Mouse (Mus musculus): Measurements from ENCODE around the gene Kdm2a. TPM values are rescaled to one million over a fixed set of nuclear protein-coding genes. Genes with fewer than 3 reads are reported as not detected.

Gene Kdm2a
- polyA plus RNA-seq, 1 experiment, result 20.3 TPM

- peaks cover 26% of the 10 kb centered on the region for H3K79me2 ChIP-seq (ENCODE audit: control insufficient read depth, insufficient read depth)
- no peaks in the 10 kb centered on the region for H3K27me3 ChIP-seq (ENCODE audit: control insufficient read depth, insufficient read depth, insufficient read length)
- no peak overlapping the region for H3K4me3 ChIP-seq
- no peak overlapping the region for H3ac ChIP-seq (ENCODE audit: control insufficient read depth, insufficient read length)
- H3K36me3 ChIP-seq (ENCODE audit: control insufficient read depth, insufficient read depth), result no peaks in the 10 kb centered on the region
- TF ChIP-seq TCF12 (IDR thresholded peaks at IDR 0.05; ENCODE audit: insufficient read depth, poor library complexity, severe bottlenecking) (no peak), POLR2A (IDR thresholded peaks at IDR 0.05; ENCODE audit: insufficient read length, low read depth) (no peak), MAX (IDR thresholded peaks at IDR 0.05; ENCODE audit: low read depth) (no peak), USF1 (IDR thresholded peaks at IDR 0.05; ENCODE audit: low read depth) (no peak), POLR2AphosphoS2 (IDR thresholded peaks at IDR 0.05; ENCODE audit: insufficient read length, low read depth) (no peak), SRF (IDR thresholded peaks at IDR 0.05; ENCODE audit: control insufficient read depth, insufficient read length, low read depth) (no peak), REST (IDR thresholded peaks at IDR 0.05; ENCODE audit: insufficient read depth, insufficient read length) (no peak), E2F4 (IDR thresholded peaks at IDR 0.05; ENCODE audit: insufficient read depth) (no peak), CEBPB (IDR thresholded peaks at IDR 0.05; ENCODE audit: insufficient read depth, poor library complexity, severe bottlenecking) (no peak), TCF3 (IDR thresholded peaks at IDR 0.05; ENCODE audit: insufficient read length, low read depth) (no peak), MYOG (IDR thresholded peaks at IDR 0.05; ENCODE audit: control insufficient read depth in 1 of 3, insufficient read depth in 1 of 3, insufficient read length in 2 of 3, low read depth in 2 of 3) (no peak)
- H3K4me2 ChIP-seq (ENCODE audit: low read depth), result no peak overlapping the region
Measured at GRCm38 (mm10) chr19:4398959-4399358, 874 bp upstream of the Kdm2a start.

GRCm38 (mm10) chr19:4398630-4398948 lies 504 bp upstream of the Kdm2a start:
- Histone ChIP-seq H3K4me3 (no peak overlapping the region), H3K27me3 (ENCODE audit: control insufficient read depth, insufficient read depth, insufficient read length) (no peaks in the 10 kb centered on the region), H3K4me2 (ENCODE audit: low read depth) (no peak overlapping the region), H3ac (ENCODE audit: control insufficient read depth, insufficient read length) (no peak overlapping the region), H3K79me2 (ENCODE audit: control insufficient read depth, insufficient read depth) (peaks cover 30% of the 10 kb centered on the region), H3K36me3 (ENCODE audit: control insufficient read depth, insufficient read depth) (no peaks in the 10 kb centered on the region)
- TF ChIP-seq E2F4 (IDR thresholded peaks at IDR 0.05; ENCODE audit: insufficient read depth) (no peak), MAX (IDR thresholded peaks at IDR 0.05; ENCODE audit: low read depth) (no peak), SRF (IDR thresholded peaks at IDR 0.05; ENCODE audit: control insufficient read depth, insufficient read length, low read depth) (no peak), TCF12 (IDR thresholded peaks at IDR 0.05; ENCODE audit: insufficient read depth, poor library complexity, severe bottlenecking) (no peak), POLR2AphosphoS2 (IDR thresholded peaks at IDR 0.05; ENCODE audit: insufficient read length, low read depth) (no peak), MYOG (IDR thresholded peaks at IDR 0.05; ENCODE audit: control insufficient read depth in 1 of 3, insufficient read depth in 1 of 3, insufficient read length in 2 of 3, low read depth in 2 of 3) (no peak), MYOD1 (IDR thresholded peaks at IDR 0.05; ENCODE audit: control insufficient read depth in 1 of 3, insufficient read length in 2 of 3, low read depth in 2 of 3) (no peak)

GRCm38 (mm10) chr19:4396998-4397797 lies 887 bp downstream of the Kdm2a start:
- TF ChIP-seq POLR2AphosphoS2 (IDR thresholded peaks at IDR 0.05; ENCODE audit: insufficient read length, low read depth) (peak; percentile 84), MYOG (IDR thresholded peaks at IDR 0.05; ENCODE audit: control insufficient read depth in 1 of 3, insufficient read depth in 1 of 3, insufficient read length in 2 of 3, low read depth in 2 of 3) (peak in 2 of 3 experiments; percentile 34 to 35), POLR2A (IDR thresholded peaks at IDR 0.05; ENCODE audit: insufficient read length, low read depth) (peak; percentile 68), MYOD1 (IDR thresholded peaks at IDR 0.05; ENCODE audit: control insufficient read depth in 1 of 3, insufficient read length in 2 of 3, low read depth in 2 of 3) (peak in 1 of 3 experiments; percentile 68), MAX (IDR thresholded peaks at IDR 0.05; ENCODE audit: low read depth) (no peak), E2F4 (IDR thresholded peaks at IDR 0.05; ENCODE audit: insufficient read depth) (peak; percentile 1)
- peak overlapping the region; percentile 83 for H3ac ChIP-seq (ENCODE audit: control insufficient read depth, insufficient read length)
- H3K36me3 ChIP-seq (ENCODE audit: control insufficient read depth, insufficient read depth), result peaks cover 6% of the 10 kb centered on the region
- peaks cover 44% of the 10 kb centered on the region for H3K79me2 ChIP-seq (ENCODE audit: control insufficient read depth, insufficient read depth)
- H3K4me2 ChIP-seq (ENCODE audit: low read depth), result peak overlapping the region; percentile 65
- H3K27me3 ChIP-seq (ENCODE audit: control insufficient read depth, insufficient read depth, insufficient read length), result no peaks in the 10 kb centered on the region
- H3K4me3 ChIP-seq, result peak overlapping the region; percentile 95

- Histone ChIP-seq H3K4me2 (ENCODE audit: low read depth) (peak overlapping the region; percentile 95), H3K36me3 (ENCODE audit: control insufficient read depth, insufficient read depth) (peaks cover 6% of the 10 kb centered on the region), H3ac (ENCODE audit: control insufficient read depth, insufficient read length) (peak overlapping the region; percentile 83), H3K79me2 (ENCODE audit: control insufficient read depth, insufficient read depth) (peaks cover 52% of the 10 kb centered on the region), H3K4me3 (peak overlapping the region; percentile 95), H3K27me3 (ENCODE audit: control insufficient read depth, insufficient read depth, insufficient read length) (no peaks in the 10 kb centered on the region)
- TF ChIP-seq USF1 (IDR thresholded peaks at IDR 0.05; ENCODE audit: low read depth), result no peak
- peak; percentile 20 for TF ChIP-seq POLR2A (IDR thresholded peaks at IDR 0.05; ENCODE audit: insufficient read length, low read depth)
Measured at GRCm38 (mm10) chr19:4396081-4396997, 1.7 kb downstream of the Kdm2a start.

- TF ChIP-seq POLR2AphosphoS2 (IDR thresholded peaks at IDR 0.05; ENCODE audit: insufficient read length, low read depth) (no peak), REST (IDR thresholded peaks at IDR 0.05; ENCODE audit: insufficient read depth, insufficient read length) (no peak), MYOG (IDR thresholded peaks at IDR 0.05; ENCODE audit: control insufficient read depth in 1 of 3, insufficient read depth in 1 of 3, insufficient read length in 2 of 3, low read depth in 2 of 3) (no peak), MYOD1 (IDR thresholded peaks at IDR 0.05; ENCODE audit: control insufficient read depth in 1 of 3, insufficient read length in 2 of 3, low read depth in 2 of 3) (no peak), MAX (IDR thresholded peaks at IDR 0.05; ENCODE audit: low read depth) (no peak), SRF (IDR thresholded peaks at IDR 0.05; ENCODE audit: control insufficient read depth, insufficient read length, low read depth) (no peak), TCF12 (IDR thresholded peaks at IDR 0.05; ENCODE audit: insufficient read depth, poor library complexity, severe bottlenecking) (no peak), E2F4 (IDR thresholded peaks at IDR 0.05; ENCODE audit: insufficient read depth) (no peak), USF1 (IDR thresholded peaks at IDR 0.05; ENCODE audit: low read depth) (no peak), CEBPB (IDR thresholded peaks at IDR 0.05; ENCODE audit: insufficient read depth, poor library complexity, severe bottlenecking) (no peak), TCF3 (IDR thresholded peaks at IDR 0.05; ENCODE audit: insufficient read length, low read depth) (no peak), POLR2A (IDR thresholded peaks at IDR 0.05; ENCODE audit: insufficient read length, low read depth) (no peak)
- Histone ChIP-seq H3ac (ENCODE audit: control insufficient read depth, insufficient read length) (no peak overlapping the region), H3K4me2 (ENCODE audit: low read depth) (no peak overlapping the region), H3K79me2 (ENCODE audit: control insufficient read depth, insufficient read depth) (peaks cover 90% of the 10 kb centered on the region), H3K4me3 (no peak overlapping the region), H3K36me3 (ENCODE audit: control insufficient read depth, insufficient read depth) (peaks cover 29% of the 10 kb centered on the region), H3K27me3 (ENCODE audit: control insufficient read depth, insufficient read depth, insufficient read length) (no peaks in the 10 kb centered on the region)
Measured at GRCm38 (mm10) chr19:4387276-4387675, 10.8 kb downstream of the Kdm2a start.

All from myocyte (in vitro differentiated cells).